Mouse (Mus musculus) gastrocnemius, adult 2 months (tissue): ENCODE data around the gene Kcnk3. TPM values are rescaled to one million over a fixed set of nuclear protein-coding genes. Genes with fewer than 3 reads are reported as not detected.

Experiments
- DNase-seq: peaks from one replicate; pipeline ENCODE4 v3.0.0; 2022
- H3K27ac ChIP-seq: fragments of 200-600 bp; 2 replicates; pipeline ENCODE4 v1.8.1; 2022; ENCODE audit warnings: mild to moderate bottlenecking
- H3K4me3 ChIP-seq: fragments of 200-600 bp; 2 replicates; pipeline ENCODE4 v1.8.1; 2022; ENCODE audit warnings: mild to moderate bottlenecking, moderate library complexity
- CTCF ChIP-seq: fragments of 200-600 bp; IDR thresholded peaks from 2 replicates; pipeline ENCODE4 v1.8.1; 2022; ENCODE audit warnings: antibody characterized with exemption, mild to moderate bottlenecking, moderate library complexity
- intact Hi-C: fragments of 180-260 bp; cut with DNase I; formaldehyde crosslinking; loops from one replicate; pipeline ENCODE4 v1.15.1; 2025
- total RNA-seq, 2 experiments: library from RNA; stranded (reverse); gene quantifications; 2 replicates each; pipeline ENCODE4 v1.2.3; 2021

Kcnk3 gene
- total RNA-seq, 2 experiments from 2014 or later = 0.26 to 0.33 TPM

DNA sequence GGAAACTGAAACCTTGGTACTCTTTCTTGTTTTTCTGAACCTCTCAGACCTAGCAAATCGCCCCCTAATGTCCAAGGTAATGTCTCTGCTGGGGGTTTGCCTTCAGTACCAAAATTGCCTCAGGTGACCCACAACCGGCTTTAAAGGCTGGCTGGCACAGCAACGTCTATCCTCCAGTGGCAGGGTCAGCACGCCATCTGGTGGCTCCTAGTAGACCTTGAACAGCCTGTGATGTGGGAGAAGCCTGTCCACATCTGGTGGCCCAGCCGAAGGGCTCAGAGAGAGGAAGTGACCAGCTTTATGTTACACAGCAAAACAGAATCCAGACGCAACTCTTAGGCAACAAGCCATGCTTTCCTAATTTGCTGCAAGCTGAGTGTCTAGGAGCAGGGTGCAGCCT, 50.1 kb downstream of the Kcnk3 start:
- peak; percentile 80 for DNase-seq
- intact Hi-C loops = loop anchor here (1.0 to 5.0 kb wide), 2 partner anchors 122 to 216 kb away; no protein-coding TSS in a partner anchor
- no peak overlapping the region for H3K4me3 ChIP-seq
- H3K27ac ChIP-seq = no peak overlapping the region
- peak; percentile 93 for TF ChIP-seq CTCF

GRCm38 (mm10) chr5:30643477-30644179, 55.7 kb downstream of the Kcnk3 start:
- no peak overlapping the region for H3K4me3 ChIP-seq
- intact Hi-C loops = loop anchor here (10.0 kb wide), 1 partner anchor 249 kb away; no protein-coding TSS in a partner anchor
- H3K27ac ChIP-seq = peak overlapping the region; percentile 43
- TF ChIP-seq CTCF = no peak
- no peak for DNase-seq

- no peak for DNase-seq
- no peak for TF ChIP-seq CTCF
- H3K27ac ChIP-seq = no peak overlapping the region
- no peak overlapping the region for H3K4me3 ChIP-seq
- intact Hi-C loops = loop anchor here (10.0 kb wide), 1 partner anchor 251 kb away; no protein-coding TSS in a partner anchor
Observed at GRCm38 (mm10) chr5:30646036-30646435, 58.1 kb downstream of the Kcnk3 start.

DNA sequence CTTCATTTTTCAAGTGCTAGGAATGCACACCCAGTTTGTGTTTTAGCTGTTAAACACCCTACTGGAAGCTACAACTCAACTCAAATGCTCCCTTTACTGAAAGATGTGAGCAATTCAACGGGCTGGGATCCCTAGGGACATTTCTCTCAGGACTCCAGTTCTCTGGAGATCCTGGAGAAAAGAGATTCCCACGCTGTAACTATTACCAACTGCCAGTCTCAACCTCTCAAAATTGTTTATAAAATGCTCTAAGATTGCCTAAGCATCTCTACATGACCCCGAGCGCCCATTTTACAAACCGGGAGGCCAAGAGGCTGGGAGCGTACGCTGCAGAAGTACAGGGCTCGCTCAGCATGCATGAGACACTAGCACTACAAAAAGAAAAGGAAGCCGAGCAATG, 59.4 kb downstream of the Kcnk3 start:
- Histone ChIP-seq H3K4me3 (peak overlapping the region; percentile 79), H3K27ac (peak overlapping the region; percentile 80)
- intact Hi-C loops = loop anchor here (10.0 kb wide), 1 partner anchor 253 kb away; no protein-coding TSS in a partner anchor
- TF ChIP-seq CTCF = no peak
- DNase-seq = no peak

GRCm38 (mm10) chr5:30647815-30648560, 60.0 kb downstream of the Kcnk3 start, which contains the start of gene Slc35f6:
Gene Slc35f6 (plus strand): TSS chr5:30647933.
- no peak for TF ChIP-seq CTCF
- H3K4me3 ChIP-seq = peak within 1 kb of the TSS; percentile 79
- peak within 1 kb of the TSS; percentile 80 for H3K27ac ChIP-seq
- intact Hi-C loops = loop anchor here (10.0 kb wide), 1 partner anchor 253 kb away; no protein-coding TSS in a partner anchor
- peak; percentile 96 for DNase-seq

- Histone ChIP-seq H3K4me3 (peak overlapping the region; percentile 79; the same call in 1 of the 2 replicates), H3K27ac (0 out of 2 replicates have a peak overlapping the region, but pooled peaks have one; percentile 80)
- no peak for TF ChIP-seq CTCF
- DNase-seq = no peak
- intact Hi-C loops = loop anchor here (10.0 kb wide), 1 partner anchor 255 kb away; no protein-coding TSS in a partner anchor
Observed at GRCm38 (mm10) chr5:30649558-30649957, 61.6 kb downstream of the Kcnk3 start.

DNA sequence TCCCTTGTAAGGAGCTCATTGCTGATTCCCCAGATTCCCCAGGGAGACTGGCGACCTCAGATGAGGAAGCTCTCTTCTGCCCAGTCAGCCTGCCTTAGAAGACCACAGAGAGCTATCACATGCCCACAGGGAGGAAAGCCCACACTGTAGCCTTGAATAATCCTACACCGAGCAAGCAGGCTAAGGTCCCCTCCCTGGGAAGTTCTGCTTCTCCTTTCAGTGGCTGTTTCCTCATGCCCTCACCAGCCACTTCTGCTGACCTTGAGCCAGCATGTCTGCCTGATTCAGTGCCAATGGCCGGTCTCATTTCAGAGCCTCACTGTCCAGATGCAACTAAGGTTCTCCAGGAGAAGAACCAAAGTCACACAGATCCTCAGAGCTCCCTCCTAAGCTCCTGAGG, 62.8 kb downstream of the Kcnk3 start:
- peak overlapping the region; percentile 67 for H3K27ac ChIP-seq
- intact Hi-C loops = no loop called here
- DNase-seq = peak; percentile 70

GRCm38 (mm10) chr5:30651554-30651953, 63.6 kb downstream of the Kcnk3 start:
- Histone ChIP-seq H3K4me3 (no peak overlapping the region), H3K27ac (peak overlapping the region; percentile 67)
- no peak for DNase-seq
- intact Hi-C loops = no loop called here
- no peak for TF ChIP-seq CTCF

More for the DNA sequence above, 62.8 kb downstream of the Kcnk3 start:
- no peak overlapping the region for H3K4me3 ChIP-seq
- no peak for TF ChIP-seq CTCF

DNA sequence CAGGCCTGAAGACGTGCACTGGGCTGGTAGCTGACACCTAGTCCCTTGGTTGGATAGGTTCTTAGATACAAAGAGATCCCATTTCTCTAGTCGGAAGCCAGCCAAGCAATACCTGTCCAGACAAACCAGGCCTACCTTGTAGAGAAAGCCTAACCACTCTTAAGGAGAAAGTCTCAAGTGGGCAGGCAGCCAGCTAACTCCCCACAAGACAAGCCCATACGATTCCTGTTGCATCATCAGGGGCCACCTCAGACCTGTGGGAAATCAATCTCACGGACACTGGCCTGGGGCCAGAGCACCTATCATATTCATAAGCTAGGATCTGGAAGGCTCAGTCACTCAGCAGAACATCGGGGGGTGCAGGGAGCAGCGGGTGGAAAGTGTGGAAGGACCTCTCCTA, 65.3 kb downstream of the Kcnk3 start:
- DNase-seq = no peak
- intact Hi-C loops = no loop called here
- no peak for TF ChIP-seq CTCF
- Histone ChIP-seq H3K4me3 (no peak overlapping the region), H3K27ac (no peak overlapping the region)

GRCm38 (mm10) chr5:30655042-30655441, 67.1 kb downstream of the Kcnk3 start:
- DNase-seq = no peak
- TF ChIP-seq CTCF = no peak
- H3K4me3 ChIP-seq = no peak overlapping the region
- no peak overlapping the region for H3K27ac ChIP-seq
- intact Hi-C loops = no loop called here

- intact Hi-C loops = no loop called here
- no peak overlapping the region for H3K4me3 ChIP-seq
- DNase-seq = no peak
- TF ChIP-seq CTCF = no peak
- no peak overlapping the region for H3K27ac ChIP-seq
Observed at GRCm38 (mm10) chr5:30655526-30656195, 67.7 kb downstream of the Kcnk3 start.

GRCm38 (mm10) chr5:30659042-30659441, 71.1 kb downstream of the Kcnk3 start:
- DNase-seq = no peak
- intact Hi-C loops = no loop called here
- no peak overlapping the region for H3K27ac ChIP-seq
- no peak for TF ChIP-seq CTCF
- H3K4me3 ChIP-seq = no peak overlapping the region

- Histone ChIP-seq H3K27ac (no peak overlapping the region), H3K4me3 (no peak overlapping the region)
- DNase-seq = no peak
- intact Hi-C loops = no loop called here
- no peak for TF ChIP-seq CTCF
Observed at GRCm38 (mm10) chr5:30660278-30660677, 72.3 kb downstream of the Kcnk3 start.
